Mouse (Mus musculus) urinary bladder, postnatal 14 days (tissue): ENCODE data around the gene Ring1.

Experiments
- DNase-seq: peaks from one replicate; pipeline ENCODE4 v3.0.0; 2021; ENCODE audit warnings: low spot score

Gene Ring1

GRCm38 (mm10) chr17:33991788-33992664 is 32.5 kb downstream of the Ring1 start:
- peak; percentile 60 for DNase-seq

GRCm38 (mm10) chr17:33982136-33982535 is 42.3 kb downstream of the Ring1 start:
- peak; percentile 67 for DNase-seq

- peak; percentile 88 for DNase-seq
Observed at GRCm38 (mm10) chr17:33981192-33981909, 43.1 kb downstream of the Ring1 start.

- DNase-seq: no peak
Observed at GRCm38 (mm10) chr17:33980181-33981035, 44.1 kb downstream of the Ring1 start.

GRCm38 (mm10) chr17:33979512-33980050 is 44.9 kb downstream of the Ring1 start:
- no peak for DNase-seq

GRCm38 (mm10) chr17:33978631-33979031 is 45.8 kb downstream of the Ring1 start:
- peak; percentile 75 for DNase-seq

GRCm38 (mm10) chr17:33977861-33978557 is 46.5 kb downstream of the Ring1 start:
- no peak for DNase-seq

GRCm38 (mm10) chr17:33973572-33973971 is 50.9 kb downstream of the Ring1 start:
- no peak for DNase-seq

GRCm38 (mm10) chr17:33972691-33973090 is 51.8 kb downstream of the Ring1 start:
- no peak for DNase-seq
